Mouse (Mus musculus) kidney, postnatal 0 days (tissue): Measurements from ENCODE around the gene Ranbp17. TPM values are rescaled to one million over a fixed set of nuclear protein-coding genes. Genes with fewer than 3 reads are reported as not detected.

Experiments
- ATAC-seq: fragments of 200-750 bp; cut with Nextera tagmentation; replicated peaks from 2 replicates; pipeline ENCODE4 v1.8.0; 2017; ENCODE audit warnings: low read depth, moderate number of reproducible peaks, moderate TSS enrichment, moderate library complexity; ENCODE audit not compliant: low FRiP score
- DNase-seq: peaks from one replicate; pipeline ENCODE4 v3.0.0-alpha.2; 2016; ENCODE audit warnings: low spot score
- H3K27ac ChIP-seq: fragments of 300-500 bp; sonication (generic); 2 replicates; pipeline ENCODE4 v1.5.1; 2014; ENCODE audit warnings: mild to moderate bottlenecking
- H3K27me3 ChIP-seq: fragments of 300-500 bp; sonication (generic); 2 replicates; pipeline ENCODE4 v1.6.1; 2014; ENCODE audit warnings: low read length, mixed read lengths; ENCODE audit not compliant: insufficient read depth
- H3K36me3 ChIP-seq: fragments of 300-500 bp; sonication (generic); 2 replicates; pipeline ENCODE4 v1.6.1; 2014; ENCODE audit warnings: low read length, mixed read lengths; ENCODE audit not compliant: insufficient read depth
- H3K4me1 ChIP-seq: fragments of 300-500 bp; sonication (generic); replicated peaks from 2 replicates; pipeline ENCODE4 v1.6.1; 2014; ENCODE audit warnings: antibody characterized with exemption, low read length, mixed read lengths; ENCODE audit not compliant: insufficient read depth
- H3K4me2 ChIP-seq: fragments of 300-500 bp; sonication (generic); 2 replicates; pipeline ENCODE4 v1.6.1; 2014; ENCODE audit warnings: mild to moderate bottlenecking, low read length, moderate library complexity, mixed read lengths
- H3K4me3 ChIP-seq: fragments of 300-500 bp; sonication (generic); replicated peaks from 2 replicates; pipeline ENCODE4 v1.5.1; 2014; ENCODE audit warnings: low read depth, low read length
- H3K9ac ChIP-seq: fragments of 300-500 bp; sonication (generic); 2 replicates; pipeline ENCODE4 v1.6.1; 2014; ENCODE audit warnings: low read depth, low read length
- H3K9me3 ChIP-seq: fragments of 300-500 bp; sonication (generic); replicated peaks from 2 replicates; pipeline ENCODE4 v1.6.1; 2016; ENCODE audit warnings: low read length, inconsistent platforms, mixed read lengths
- CTCF ChIP-seq: IDR thresholded peaks from 2 replicates; pipeline ENCODE4 v1.5.1; 2016; ENCODE audit warnings: antibody characterized with exemption, low read depth, mild to moderate bottlenecking, moderate library complexity
- WGBS: fragments of 180-500 bp; shearing (Covaris S2); extraction: QIAGEN DNeasy Blood & Tissue Kit; methylation state at CpG from one replicate; pipeline ENCODE4 v1.1.7; 2014; 5-methylcytosine and 5-hydroxymethylcytosine counted together
- polyA plus RNA-seq: library from polyadenylated mRNA; unstranded; fragments of >200 nt; fragmentation: Nextera tagmentation; extraction: Ambion mirVana; gene quantifications from 2 replicates; pipeline ENCODE4 v1.2.1, GENCODE M21; 2015

Ranbp17 gene
- polyA plus RNA-seq: 5.4 TPM in 2 replicates

GRCm38 (mm10) chr11:33513376-33513991 is at the start of gene Ranbp17:
Gene Ranbp17, minus strand, starts transcription at chr11:33513746.
- WGBS: 2% methylated on average over 56 of the region's 72 CpGs
- no peak for TF ChIP-seq CTCF
- Histone ChIP-seq H3K9me3 (no peaks in the 10 kb centered on the region), H3K4me2 (peak within 1 kb of the TSS; percentile 79), H3K9ac (peak within 1 kb of the TSS; percentile 96), H3K36me3 (no peaks in the 10 kb centered on the region), H3K27ac (peak within 1 kb of the TSS; percentile 85), H3K27me3 (no peaks in the 10 kb centered on the region), H3K4me1 (no peaks in the 10 kb centered on the region), H3K4me3 (peak within 1 kb of the TSS; percentile 87)
- ATAC-seq (peak; percentile 82), DNase-seq (peak; percentile 72)

GRCm38 (mm10) chr11:33554123-33554522 is 40.6 kb upstream of the Ranbp17 start:
- 80% methylated on average over 8 of the region's 8 CpGs for whole genome bisulfite sequencing
- H3K9ac ChIP-seq: no peak overlapping the region
- DNase-seq: peak; percentile 23
- H3K4me2 ChIP-seq: no peak overlapping the region
- ATAC-seq: no peak
- H3K27me3 ChIP-seq: no peaks in the 10 kb centered on the region
- H3K27ac ChIP-seq: no peak overlapping the region
- TF ChIP-seq CTCF: peak; percentile 66
- no peak overlapping the region for H3K4me3 ChIP-seq
- no peaks in the 10 kb centered on the region for H3K9me3 ChIP-seq
- H3K36me3 ChIP-seq: no peaks in the 10 kb centered on the region
- no peaks in the 10 kb centered on the region for H3K4me1 ChIP-seq

GRCm38 (mm10) chr11:33550861-33551560 is 37.5 kb upstream of the Ranbp17 start:
- no peak overlapping the region for H3K27ac ChIP-seq
- no peak overlapping the region for H3K9ac ChIP-seq
- no peak for TF ChIP-seq CTCF
- no peaks in the 10 kb centered on the region for H3K27me3 ChIP-seq
- H3K4me3 ChIP-seq: no peak overlapping the region
- no peak for ATAC-seq
- H3K4me2 ChIP-seq: no peak overlapping the region
- H3K4me1 ChIP-seq: no peaks in the 10 kb centered on the region
- WGBS: 74% methylated on average over 14 of the region's 14 CpGs
- H3K36me3 ChIP-seq: no peaks in the 10 kb centered on the region
- no peak for DNase-seq
- H3K9me3 ChIP-seq: no peaks in the 10 kb centered on the region

GRCm38 (mm10) chr11:33547386-33547785 is 33.8 kb upstream of the Ranbp17 start:
- no peaks in the 10 kb centered on the region for H3K4me1 ChIP-seq
- H3K4me3 ChIP-seq: no peak overlapping the region
- H3K9me3 ChIP-seq: no peaks in the 10 kb centered on the region
- DNase-seq (peak; percentile 9), ATAC-seq (no peak)
- no peak for TF ChIP-seq CTCF
- no peaks in the 10 kb centered on the region for H3K27me3 ChIP-seq
- no peak overlapping the region for H3K4me2 ChIP-seq
- H3K36me3 ChIP-seq: no peaks in the 10 kb centered on the region
- no peak overlapping the region for H3K9ac ChIP-seq
- WGBS: 50% methylated on average over 2 of the region's 2 CpGs
- no peak overlapping the region for H3K27ac ChIP-seq

- WGBS: 87% methylated on average over 2 of the region's 2 CpGs
- Histone ChIP-seq H3K27me3 (no peaks in the 10 kb centered on the region), H3K36me3 (no peaks in the 10 kb centered on the region), H3K9me3 (no peaks in the 10 kb centered on the region), H3K9ac (no peak overlapping the region), H3K27ac (no peak overlapping the region), H3K4me1 (no peaks in the 10 kb centered on the region), H3K4me2 (no peak overlapping the region), H3K4me3 (no peak overlapping the region)
- DNase-seq: no peak
- TF ChIP-seq CTCF: no peak
- no peak for ATAC-seq
Measured at GRCm38 (mm10) chr11:33544945-33545344, 31.4 kb upstream of the Ranbp17 start.

- H3K9ac ChIP-seq: no peak overlapping the region
- no peak overlapping the region for H3K4me3 ChIP-seq
- H3K27ac ChIP-seq: no peak overlapping the region
- TF ChIP-seq CTCF: no peak
- H3K27me3 ChIP-seq: no peaks in the 10 kb centered on the region
- no peaks in the 10 kb centered on the region for H3K9me3 ChIP-seq
- H3K4me2 ChIP-seq: no peak overlapping the region
- ATAC-seq (no peak), DNase-seq (no peak)
- WGBS: 66% methylated on average over 11 of the region's 11 CpGs
- H3K36me3 ChIP-seq: no peaks in the 10 kb centered on the region
- H3K4me1 ChIP-seq: no peaks in the 10 kb centered on the region
Measured at GRCm38 (mm10) chr11:33544121-33544520, 30.6 kb upstream of the Ranbp17 start.
